Mouse (Mus musculus) CD4-positive helper T cell, adult 2 months (primary cell): Measurements from ENCODE around the gene Lancl1.

ENCODE experiments used
- DNase-seq: peaks from one replicate; pipeline ENCODE4 v3.0.0-alpha.2; 2012; ENCODE audit warnings: low read depth, missing footprints, low spot score

Lancl1 gene

DNA sequence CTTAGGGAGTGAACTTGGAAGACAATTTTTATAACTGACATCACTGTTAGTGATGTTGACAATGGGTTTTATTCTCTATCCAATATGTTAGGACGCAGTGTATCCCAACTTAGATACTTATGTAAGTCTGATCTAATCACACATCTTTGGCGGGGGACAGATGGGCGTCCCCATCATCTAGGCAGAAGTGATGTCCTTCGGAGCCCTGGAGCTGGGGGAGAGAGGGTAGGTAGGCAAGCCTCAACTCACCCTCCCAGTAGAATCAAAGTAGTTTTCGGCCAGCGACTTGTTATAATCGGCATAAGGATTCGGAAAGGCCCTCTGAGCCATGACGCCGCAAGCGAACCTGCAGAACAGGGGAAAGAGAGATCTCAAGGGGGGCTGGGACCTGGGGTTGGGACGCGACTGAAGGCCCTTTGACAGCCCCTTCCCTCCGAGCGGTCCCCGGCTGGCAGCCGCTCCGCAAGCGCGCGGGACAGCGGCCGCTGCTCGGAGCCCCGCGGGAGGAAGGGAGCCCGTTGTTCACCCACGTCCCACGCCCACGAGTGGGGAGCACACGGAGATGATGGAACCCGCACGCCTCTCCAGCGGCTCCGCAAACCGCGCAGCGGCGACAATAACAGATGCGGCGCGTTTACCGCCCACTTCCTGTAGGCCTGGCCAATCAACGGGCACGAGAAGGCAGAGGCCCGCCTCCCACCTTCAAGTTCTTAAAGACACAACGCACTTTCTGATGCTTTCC is at the start of gene Lancl1:
Gene Lancl1, minus strand, starts transcription at position 627 of the 742 bp plus-strand sequence.
- peak; percentile 92 for DNase-seq

GRCm38 (mm10) chr1:67079146-67079545 is 40.5 kb upstream of the Lancl1 start:
- no peak for DNase-seq

DNA sequence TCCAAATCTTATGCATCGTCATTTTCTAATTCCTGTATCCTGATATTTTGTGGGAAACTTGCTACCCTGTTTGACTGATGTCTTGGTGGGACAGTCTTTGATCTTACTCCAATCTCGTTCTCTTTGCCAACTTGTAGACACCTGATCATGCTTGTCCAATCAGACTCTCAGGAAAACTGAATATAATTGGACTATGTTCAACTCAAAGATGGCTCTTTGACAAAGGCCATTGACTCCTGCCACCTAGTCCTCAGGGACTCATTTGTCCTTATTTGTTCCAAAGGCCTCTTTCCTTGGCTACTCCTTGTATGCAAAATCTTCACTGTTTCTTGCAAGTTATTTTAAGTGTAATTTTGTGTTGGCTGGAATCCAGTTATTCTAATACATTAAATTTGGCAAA is 40.0 kb upstream of the Lancl1 start:
- DNase-seq = no peak

- no peak for DNase-seq
Measured at GRCm38 (mm10) chr1:67077739-67078138, 39.1 kb upstream of the Lancl1 start.

- DNase-seq = no peak
Measured at GRCm38 (mm10) chr1:67067561-67067960, 28.9 kb upstream of the Lancl1 start.

DNA sequence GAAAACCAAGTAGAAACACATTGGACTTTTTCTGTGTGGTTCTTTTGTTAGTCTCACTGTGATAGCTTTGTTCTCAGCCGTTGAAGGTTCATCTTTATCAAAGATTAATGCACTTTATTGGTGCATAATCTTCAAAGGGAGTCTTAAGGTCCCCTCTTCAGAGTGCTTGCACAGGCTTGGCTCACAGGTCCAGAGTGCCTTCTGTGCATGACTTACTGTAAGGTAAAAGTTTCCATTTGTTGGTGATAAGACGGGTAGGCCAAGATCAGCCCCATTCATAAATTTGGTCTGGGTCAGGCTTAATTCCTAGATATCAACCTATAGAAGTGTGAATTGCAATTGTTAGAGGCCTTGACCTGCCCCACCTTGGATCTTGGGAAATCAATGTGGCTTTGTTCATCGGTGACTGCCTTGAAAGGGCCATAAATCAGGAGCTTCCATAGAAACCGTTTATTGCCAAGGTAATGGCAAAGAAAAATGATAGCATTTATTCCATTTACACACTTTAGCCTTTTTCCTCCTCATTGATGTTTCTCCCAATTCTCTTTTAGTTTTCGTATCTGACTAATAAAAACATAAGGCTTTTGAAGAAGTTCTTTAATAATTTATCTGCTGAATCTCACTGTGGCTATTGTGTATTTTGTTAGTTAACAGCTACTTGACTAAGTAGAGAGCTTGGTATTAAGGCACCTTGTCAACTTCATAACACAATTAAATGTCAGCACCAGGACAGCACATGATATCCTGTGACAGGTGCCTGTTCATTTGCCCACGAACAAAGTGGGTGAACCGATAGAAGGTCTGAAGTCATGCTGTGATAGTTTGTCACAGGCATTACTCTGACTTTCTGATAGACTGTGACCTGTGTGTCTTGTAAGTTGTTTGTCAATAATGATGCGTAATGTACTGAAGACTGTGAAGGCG is 26.9 kb upstream of the Lancl1 start:
- no peak for DNase-seq

DNA sequence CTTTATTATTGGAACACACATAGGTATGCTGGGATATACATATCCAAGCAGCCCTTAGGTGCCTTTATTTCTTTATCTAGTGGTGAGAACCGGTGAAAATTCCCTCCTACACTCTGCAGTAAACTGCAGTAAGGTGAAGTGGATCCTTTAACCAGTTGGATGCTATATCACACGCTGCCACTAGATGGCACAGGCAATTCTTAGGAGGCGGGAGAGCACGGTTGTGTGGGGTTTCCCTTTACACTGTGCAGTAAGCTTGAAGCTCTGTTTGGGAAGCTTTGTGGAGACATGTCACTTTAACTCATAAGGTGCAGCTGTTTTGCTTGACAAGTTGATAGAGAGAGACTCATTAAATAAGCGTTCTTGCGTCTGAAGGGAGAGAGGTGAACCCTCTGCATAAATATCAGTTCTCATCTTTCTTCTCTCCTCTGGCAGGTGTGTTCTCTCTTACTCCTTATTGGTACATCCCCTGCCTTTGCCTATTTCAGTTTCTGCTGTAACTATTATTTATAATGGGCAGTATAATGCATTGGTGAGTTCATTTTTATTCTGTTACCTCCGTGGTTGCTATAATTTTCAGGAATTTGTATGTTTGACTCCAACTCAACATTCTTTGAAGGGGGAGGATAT is 22.9 kb upstream of the Lancl1 start:
- DNase-seq = peak; percentile 54

GRCm38 (mm10) chr1:67055816-67056215 is 17.1 kb upstream of the Lancl1 start:
- no peak for DNase-seq

DNA sequence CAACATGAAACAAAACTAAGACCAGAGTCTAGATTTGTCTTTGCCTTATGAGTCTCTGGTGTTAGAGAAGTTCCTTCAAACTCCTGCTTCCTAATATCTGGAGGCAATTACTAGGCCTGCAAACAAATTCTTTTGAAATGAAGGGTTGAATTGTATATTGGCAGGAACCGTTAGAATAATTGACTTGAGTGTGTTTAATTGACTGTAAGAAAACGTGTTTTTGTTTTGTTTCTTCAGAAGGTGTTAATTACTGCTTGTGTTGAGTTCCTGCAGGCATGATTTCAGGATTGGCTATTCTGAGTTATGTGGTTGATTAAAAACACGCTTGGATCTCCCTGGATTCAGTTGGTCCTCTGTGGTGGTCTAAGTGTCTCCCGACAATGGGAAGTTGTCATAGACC is 14.0 kb upstream of the Lancl1 start:
- DNase-seq = no peak

- DNase-seq = no peak
Measured at GRCm38 (mm10) chr1:67049600-67049999, 10.9 kb upstream of the Lancl1 start.

GRCm38 (mm10) chr1:67048696-67049095 is 10.0 kb upstream of the Lancl1 start:
- DNase-seq = no peak

GRCm38 (mm10) chr1:67045100-67045499 is 6.4 kb upstream of the Lancl1 start:
- DNase-seq = no peak

GRCm38 (mm10) chr1:67042583-67042982 is 3.9 kb upstream of the Lancl1 start:
- no peak for DNase-seq

GRCm38 (mm10) chr1:67039083-67039482 is 411 bp upstream of the Lancl1 start:
- DNase-seq = peak; percentile 65

DNA sequence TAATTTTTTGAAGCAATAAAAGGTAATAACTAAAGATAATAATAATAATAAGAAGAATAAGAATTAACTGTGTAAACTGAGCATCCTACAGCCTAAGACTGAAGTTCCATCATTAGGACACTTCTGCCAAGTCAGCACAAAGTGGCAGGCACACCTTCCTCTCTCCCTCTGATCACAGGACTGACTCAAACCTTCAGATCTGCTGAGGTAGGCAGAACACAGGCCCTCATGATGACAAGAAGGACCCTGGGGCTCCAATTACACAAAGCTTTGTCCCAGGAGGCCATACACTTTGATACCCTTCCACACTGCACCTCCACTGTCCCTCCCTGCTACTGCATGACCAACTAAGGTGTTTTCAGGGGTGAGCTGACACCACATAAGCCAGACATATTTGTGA is 1.5 kb downstream of the Lancl1 start:
- DNase-seq = no peak

- no peak for DNase-seq
Measured at GRCm38 (mm10) chr1:67033278-67033677, 5.4 kb downstream of the Lancl1 start.

DNA sequence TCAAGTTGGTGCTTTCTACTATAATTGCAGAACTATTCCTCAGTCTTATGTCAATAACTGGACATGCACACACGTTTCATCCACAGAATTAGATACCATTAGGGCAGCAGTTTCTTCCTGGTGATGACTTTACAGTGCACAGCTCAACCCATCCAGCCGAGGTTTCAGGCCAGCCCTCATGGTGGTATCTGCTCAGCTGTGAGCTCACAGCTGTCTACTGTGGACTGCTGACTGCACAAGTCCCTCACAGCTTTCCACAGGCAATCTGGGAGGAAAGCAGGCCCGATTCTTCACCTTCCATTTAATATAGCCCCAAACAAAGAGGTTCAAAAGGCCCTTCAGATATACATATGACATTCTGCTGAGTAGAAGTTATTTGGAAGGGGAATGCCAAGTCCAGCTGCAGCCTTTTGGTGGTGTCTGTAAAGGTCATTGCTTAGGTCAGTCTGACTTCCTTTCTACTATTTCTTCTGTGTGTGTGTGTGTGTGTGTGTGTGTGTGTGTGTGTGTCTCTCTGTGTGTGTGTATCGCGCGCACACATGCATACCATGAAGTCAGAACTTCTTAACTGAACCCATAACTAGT is 11.7 kb downstream of the Lancl1 start:
- no peak for DNase-seq

DNA sequence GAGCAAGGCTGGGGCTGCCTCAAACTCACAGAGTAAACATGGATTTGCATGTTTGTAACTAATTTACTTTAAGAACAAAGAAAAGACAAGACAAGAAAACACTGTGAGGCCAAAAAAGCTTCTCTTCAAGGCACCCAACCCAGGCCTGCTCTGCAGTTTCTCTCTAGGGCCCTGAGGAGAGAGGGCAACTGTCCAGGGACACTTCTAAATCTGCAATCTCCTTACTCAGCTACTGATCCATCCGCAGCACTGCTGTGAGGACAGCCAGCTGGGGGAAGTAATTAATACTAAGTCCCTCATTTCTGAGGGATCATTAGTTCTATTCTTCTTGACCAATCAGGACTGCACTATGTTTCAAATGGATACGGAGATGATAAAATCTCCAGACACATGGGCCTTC is 12.5 kb downstream of the Lancl1 start:
- no peak for DNase-seq

- DNase-seq = no peak
Measured at GRCm38 (mm10) chr1:67022767-67023166, 15.9 kb downstream of the Lancl1 start.

DNA sequence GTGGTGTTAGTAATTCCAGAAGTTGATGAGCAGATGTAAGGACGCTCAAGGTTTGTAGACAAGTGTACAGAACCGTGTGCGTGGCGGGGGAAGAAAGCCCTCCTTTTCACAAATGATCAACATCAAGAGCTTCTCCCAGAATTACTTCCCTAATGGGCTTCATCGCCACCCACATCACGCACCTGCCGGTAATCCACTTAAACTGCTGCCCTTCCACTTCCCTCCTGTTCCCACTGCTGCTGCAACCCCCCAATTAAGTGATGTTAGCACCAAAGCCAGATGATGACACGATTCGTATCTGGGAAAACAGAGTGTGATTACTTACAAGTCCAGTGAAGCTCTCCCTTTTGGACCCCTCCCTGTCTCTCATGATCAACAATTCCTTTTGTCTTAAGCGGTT is 16.6 kb downstream of the Lancl1 start:
- DNase-seq = no peak

- no peak for DNase-seq
Measured at GRCm38 (mm10) chr1:67020637-67021161, 18.0 kb downstream of the Lancl1 start.
